Mouse (Mus musculus): ENCODE results near the gene Slc37a1.

- no peak for TF ChIP-seq POLR2A (IDR thresholded peaks at IDR 0.05; ENCODE audit: control insufficient read depth, extremely low read depth, insufficient read depth, low read length, poor library complexity)
- peak; percentile 50; the same call in 1 of the 2 replicates for TF ChIP-seq CTCF (IDR thresholded peaks at IDR 0.05; ENCODE audit: borderline replicate concordance, control insufficient read depth, extremely low read depth, insufficient read depth, low read length, poor library complexity)
These were observed 39.0 kb downstream of the Slc37a1 start for GRCm38 (mm10) chr17:31325451-31326219.

Data from thymus, adult 2 months (tissue).